Mouse (Mus musculus) cerebellum, adult 2 months (tissue): ENCODE measurements at regions not wholly inside any gene's neighbourhood (a gene's known extent, or its start where the extent isn't known, plus 50 kb on each side); places are given as distances from the start of the nearest gene placed in this dataset.

Experiments used
- CTCF ChIP-seq: fragments of 200-500 bp; IDR thresholded peaks from 2 replicates; pipeline ENCODE4 v1.5.1; 2011; ENCODE audit warnings: low read depth, mild to moderate bottlenecking, control low read depth, low read length, moderate library complexity, borderline replicate concordance; ENCODE audit not compliant: insufficient read depth
- POLR2A ChIP-seq: fragments of 200-500 bp; IDR thresholded peaks from 2 replicates; pipeline ENCODE4 v1.6.1; 2011; ENCODE audit warnings: low read length, control low read depth, borderline replicate concordance; ENCODE audit not compliant: insufficient read depth

DNA sequence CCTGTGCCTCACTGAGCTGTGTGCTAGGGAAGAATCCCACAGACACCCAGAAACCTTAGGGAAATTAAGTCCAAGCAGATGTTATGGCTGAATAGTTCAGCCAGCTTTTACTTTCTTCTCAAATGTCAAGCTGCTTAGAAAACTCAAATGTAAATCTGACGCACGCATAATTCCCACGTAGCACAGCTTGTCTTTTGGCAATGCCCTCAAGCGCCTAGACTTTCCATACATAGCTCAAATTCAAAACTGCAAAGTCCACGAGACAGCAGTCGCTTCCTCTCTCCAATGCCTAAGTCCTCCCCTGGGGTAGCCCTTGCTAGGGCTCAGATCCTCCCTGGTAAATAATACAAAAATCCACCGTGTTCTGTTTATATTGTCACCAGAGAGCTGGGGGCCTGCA lies 115.8 kb upstream of the Dhrs4 start:
- no peak for TF ChIP-seq POLR2A
- no peak for TF ChIP-seq CTCF
